Mouse (Mus musculus) kidney, embryonic 14.5 days (tissue): ENCODE data around the gene Dtx2. TPM values are rescaled to one million over a fixed set of nuclear protein-coding genes. Genes with fewer than 3 reads are reported as not detected.

Source experiments
- ATAC-seq: fragments of 200-750 bp; cut with Nextera tagmentation; 2 replicates; pipeline ENCODE4 v1.8.0; 2017; ENCODE audit warnings: moderate number of reproducible peaks, mild to moderate bottlenecking, moderate TSS enrichment, moderate library complexity; ENCODE audit not compliant: low FRiP score, low TSS enrichment
- H3K27ac ChIP-seq: fragments of 300-500 bp; sonication (generic); 2 replicates; pipeline ENCODE4 v1.5.1; 2014; ENCODE audit warnings: low read depth, mild to moderate bottlenecking, low read length, moderate library complexity, mixed read lengths
- H3K27me3 ChIP-seq: fragments of 300-500 bp; sonication (generic); 2 replicates; pipeline ENCODE4 v1.6.1; 2014; ENCODE audit warnings: mild to moderate bottlenecking, low read length; ENCODE audit not compliant: control insufficient read depth, insufficient read depth
- H3K36me3 ChIP-seq: fragments of 300-500 bp; sonication (generic); 2 replicates; pipeline ENCODE4 v1.6.1; 2014; ENCODE audit warnings: low read length, mixed read lengths; ENCODE audit not compliant: control insufficient read depth, insufficient read depth
- H3K4me1 ChIP-seq: fragments of 300-500 bp; sonication (generic); 2 replicates; pipeline ENCODE4 v1.6.1; 2014; ENCODE audit warnings: low read length, mixed read lengths; ENCODE audit not compliant: control insufficient read depth, insufficient read depth
- H3K4me2 ChIP-seq: fragments of 300-500 bp; sonication (generic); replicated peaks from 2 replicates; pipeline ENCODE4 v1.6.1; 2014; ENCODE audit warnings: low read depth, mild to moderate bottlenecking, low read length
- H3K4me3 ChIP-seq: fragments of 300-500 bp; sonication (generic); 2 replicates; pipeline ENCODE4 v1.5.1; 2014; ENCODE audit warnings: mild to moderate bottlenecking, low read length
- H3K9ac ChIP-seq: fragments of 300-500 bp; sonication (generic); 2 replicates; pipeline ENCODE4 v1.6.1; 2014; ENCODE audit warnings: low read depth, mild to moderate bottlenecking, low read length, moderate library complexity
- H3K9me3 ChIP-seq: fragments of 300-500 bp; sonication (generic); 2 replicates; pipeline ENCODE4 v1.6.1; 2016; ENCODE audit warnings: low read length; ENCODE audit not compliant: control insufficient read depth
- WGBS: fragments of 180-500 bp; shearing (Covaris S2); extraction: QIAGEN DNeasy Blood & Tissue Kit; methylation state at CpG from one replicate; pipeline ENCODE4 v1.1.7; 2014; 5-methylcytosine and 5-hydroxymethylcytosine counted together
- polyA plus RNA-seq: library from polyadenylated mRNA; unstranded; fragments of >200 nt; fragmentation: Nextera tagmentation; extraction: Ambion mirVana; gene quantifications from 2 replicates; pipeline ENCODE4 v1.2.1, GENCODE M21; 2014

The Dtx2 gene
- polyA plus RNA-seq, 1 experiment from 2014 or later: 26.6 TPM

DNA sequence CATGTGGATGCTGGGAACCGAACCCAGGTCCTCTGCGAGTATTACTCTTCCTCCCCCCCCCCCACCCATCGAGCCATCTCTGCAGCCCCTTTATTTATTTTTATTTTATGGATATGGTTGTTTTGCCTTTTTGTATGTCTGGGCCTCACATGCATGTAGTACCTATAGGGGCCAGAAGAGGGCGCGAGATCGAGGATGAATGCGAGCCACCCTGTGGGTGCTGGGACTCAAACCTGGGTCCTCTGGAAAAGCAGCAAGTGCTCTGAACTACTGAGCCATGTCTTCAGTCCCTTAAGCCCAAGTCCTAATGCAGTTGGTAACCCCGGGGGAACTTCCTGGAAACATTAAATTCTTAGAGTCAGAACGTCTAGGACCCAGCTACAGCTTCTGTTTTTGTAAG lies 27.7 kb upstream of the Dtx2 start:
- 63% methylated on average over 9 of the region's 9 CpGs for WGBS
- Histone ChIP-seq H3K9me3 (no peaks in the 10 kb centered on the region), H3K4me3 (no peak overlapping the region), H3K27me3 (no peaks in the 10 kb centered on the region), H3K4me1 (peaks cover 10% of the 10 kb centered on the region), H3K27ac (no peak overlapping the region), H3K4me2 (no peak overlapping the region), H3K36me3 (no peaks in the 10 kb centered on the region), H3K9ac (no peak overlapping the region)
- no peak for ATAC-seq

DNA sequence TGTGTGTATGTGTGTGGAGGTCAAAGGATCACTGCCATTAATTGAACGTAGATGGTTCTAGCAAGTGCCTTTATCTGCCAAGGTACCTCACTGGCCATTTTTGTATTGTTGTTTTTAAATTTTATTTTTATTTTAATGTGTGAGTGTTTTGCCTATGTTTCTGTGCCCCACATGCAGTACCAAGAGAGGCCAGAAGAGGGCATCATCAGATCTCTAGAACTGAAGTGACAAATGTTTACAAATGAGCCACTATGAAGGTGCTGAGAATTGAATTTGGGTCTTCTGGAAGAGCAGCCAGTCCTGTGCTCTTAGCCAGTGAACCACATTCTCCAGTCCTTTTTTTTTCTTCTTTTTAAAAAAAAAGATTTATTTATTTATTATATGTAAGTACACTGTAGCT lies 25.8 kb upstream of the Dtx2 start:
- no peak for ATAC-seq
- H3K4me1 ChIP-seq: peaks cover 10% of the 10 kb centered on the region
- no peaks in the 10 kb centered on the region for H3K9me3 ChIP-seq
- H3K4me3 ChIP-seq: no peak overlapping the region
- no peak overlapping the region for H3K9ac ChIP-seq
- no peak overlapping the region for H3K4me2 ChIP-seq
- H3K36me3 ChIP-seq: no peaks in the 10 kb centered on the region
- WGBS: 82% methylated on average over 1 of the region's 1 CpGs
- no peak overlapping the region for H3K27ac ChIP-seq
- no peaks in the 10 kb centered on the region for H3K27me3 ChIP-seq

DNA sequence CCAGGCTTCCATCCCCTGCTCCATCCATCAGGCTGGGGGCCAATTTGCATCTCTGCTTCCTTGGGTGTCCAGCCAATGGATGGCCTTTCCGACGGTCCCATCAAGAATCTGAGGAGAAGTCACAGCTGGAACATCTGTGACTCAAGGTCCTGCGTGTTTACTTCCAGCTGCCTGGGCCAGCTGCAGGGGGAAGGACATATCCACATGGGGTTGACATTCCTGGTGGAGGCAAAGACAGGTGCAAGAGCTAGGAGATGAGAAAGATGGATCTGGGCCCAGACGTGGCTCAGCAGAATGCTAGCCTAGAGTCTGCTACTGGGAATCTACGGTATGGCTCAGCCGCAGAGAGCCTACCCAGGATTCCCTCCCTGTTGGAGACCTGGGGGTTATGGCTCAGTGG lies 24.4 kb upstream of the Dtx2 start:
- Histone ChIP-seq H3K4me1 (peaks cover 6% of the 10 kb centered on the region), H3K9ac (no peak overlapping the region), H3K4me3 (no peak overlapping the region), H3K9me3 (no peaks in the 10 kb centered on the region), H3K4me2 (no peak overlapping the region), H3K36me3 (no peaks in the 10 kb centered on the region), H3K27ac (no peak overlapping the region), H3K27me3 (no peaks in the 10 kb centered on the region)
- WGBS: 74% methylated on average over 6 of the region's 6 CpGs
- no peak for ATAC-seq

GRCm38 (mm10) chr5:135971876-135972275 lies 22.7 kb upstream of the Dtx2 start:
- no peak overlapping the region for H3K9ac ChIP-seq
- H3K9me3 ChIP-seq: no peaks in the 10 kb centered on the region
- H3K27ac ChIP-seq: no peak overlapping the region
- 86% methylated on average over 7 of the region's 7 CpGs for WGBS
- H3K4me3 ChIP-seq: no peak overlapping the region
- no peaks in the 10 kb centered on the region for H3K27me3 ChIP-seq
- no peaks in the 10 kb centered on the region for H3K4me1 ChIP-seq
- no peak for ATAC-seq
- H3K36me3 ChIP-seq: no peaks in the 10 kb centered on the region
- no peak overlapping the region for H3K4me2 ChIP-seq

GRCm38 (mm10) chr5:135974365-135974764 lies 20.2 kb upstream of the Dtx2 start, which contains the start of gene Ssc4d:
Gene Ssc4d, minus strand, starts transcription at chr5:135974531.
- H3K4me3 ChIP-seq: peak within 1 kb of the TSS; percentile 28
- no peaks in the 10 kb centered on the region for H3K27me3 ChIP-seq
- peak within 1 kb of the TSS; percentile 34; the same call in 1 of the 2 replicates for H3K9ac ChIP-seq
- no peaks in the 10 kb centered on the region for H3K4me1 ChIP-seq
- no peaks in the 10 kb centered on the region for H3K36me3 ChIP-seq
- 8% methylated on average over 9 of the region's 9 CpGs for WGBS
- peak; percentile 54; the same call in 1 of the 2 replicates for ATAC-seq
- H3K27ac ChIP-seq: no peak within 1 kb of the TSS
- peak within 1 kb of the TSS; percentile 37 for H3K4me2 ChIP-seq
- H3K9me3 ChIP-seq: no peaks in the 10 kb centered on the region

DNA sequence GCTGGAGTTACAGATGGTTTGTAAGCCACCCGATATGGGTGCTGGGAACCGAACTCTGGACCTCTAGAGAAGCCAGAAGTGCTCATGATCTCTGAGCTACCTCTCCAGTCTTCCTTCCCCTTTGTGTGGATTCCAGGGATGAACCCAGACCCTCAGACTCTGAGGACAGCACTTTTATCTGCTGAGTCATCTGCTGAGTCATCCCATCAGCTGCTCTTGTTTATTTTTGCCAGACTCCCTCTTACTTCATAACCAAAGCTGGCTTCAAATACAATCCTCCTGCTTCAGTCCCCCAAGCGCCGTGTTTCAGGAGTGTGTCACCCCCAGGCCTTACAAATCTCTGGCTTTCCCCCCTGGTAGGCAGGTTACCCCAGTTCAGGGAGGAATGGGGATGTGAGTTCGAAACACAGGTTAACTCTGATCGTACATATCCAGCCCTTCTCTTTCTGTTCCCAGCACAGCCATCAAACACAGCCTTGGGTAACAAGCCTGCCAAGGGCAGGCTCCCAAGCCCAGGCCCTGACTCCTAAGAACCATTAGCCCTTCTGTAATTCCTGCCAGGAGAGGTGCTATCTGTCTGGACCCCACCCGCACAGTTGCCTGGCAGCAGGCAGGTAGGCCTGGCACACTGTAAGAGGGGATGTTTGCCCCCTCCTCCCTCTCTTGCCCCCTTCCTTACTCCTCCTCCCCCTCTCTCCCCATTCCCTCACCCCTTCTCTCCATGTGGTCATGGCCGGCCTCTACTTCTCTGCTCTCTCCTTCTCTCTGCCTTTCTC lies 18.5 kb upstream of the Dtx2 start:
- no peaks in the 10 kb centered on the region for H3K4me1 ChIP-seq
- H3K36me3 ChIP-seq: no peaks in the 10 kb centered on the region
- no peak overlapping the region for H3K9ac ChIP-seq
- H3K9me3 ChIP-seq: no peaks in the 10 kb centered on the region
- 96% methylated on average over 8 of the region's 8 CpGs for WGBS
- no peak overlapping the region for H3K4me3 ChIP-seq
- no peak overlapping the region for H3K4me2 ChIP-seq
- H3K27ac ChIP-seq: no peak overlapping the region
- no peak for ATAC-seq
- H3K27me3 ChIP-seq: no peaks in the 10 kb centered on the region

GRCm38 (mm10) chr5:135979381-135979780 lies 15.2 kb upstream of the Dtx2 start:
- Histone ChIP-seq H3K36me3 (no peaks in the 10 kb centered on the region), H3K9ac (no peak overlapping the region), H3K9me3 (no peaks in the 10 kb centered on the region), H3K27ac (no peak overlapping the region), H3K4me2 (no peak overlapping the region), H3K27me3 (no peaks in the 10 kb centered on the region), H3K4me3 (no peak overlapping the region), H3K4me1 (no peaks in the 10 kb centered on the region)
- 86% methylated on average over 5 of the region's 5 CpGs for WGBS
- ATAC-seq: no peak

GRCm38 (mm10) chr5:135979904-135980303 lies 14.7 kb upstream of the Dtx2 start, which contains the start of gene Zp3:
Gene Zp3, plus strand, starts transcription at chr5:135980099.
- no peak within 1 kb of the TSS for H3K9ac ChIP-seq
- no peaks in the 10 kb centered on the region for H3K4me1 ChIP-seq
- H3K9me3 ChIP-seq: no peaks in the 10 kb centered on the region
- no peaks in the 10 kb centered on the region for H3K27me3 ChIP-seq
- no peak within 1 kb of the TSS for H3K27ac ChIP-seq
- H3K4me2 ChIP-seq: no peak within 1 kb of the TSS
- no peak within 1 kb of the TSS for H3K4me3 ChIP-seq
- no peak for ATAC-seq
- H3K36me3 ChIP-seq: no peaks in the 10 kb centered on the region
- WGBS: 70% methylated on average over 8 of the region's 8 CpGs

GRCm38 (mm10) chr5:135982398-135982797 lies 12.2 kb upstream of the Dtx2 start:
- peak; percentile 63; the same call in 1 of the 2 replicates for ATAC-seq
- Histone ChIP-seq H3K36me3 (no peaks in the 10 kb centered on the region), H3K4me2 (no peak overlapping the region), H3K9me3 (no peaks in the 10 kb centered on the region), H3K9ac (no peak overlapping the region), H3K27me3 (no peaks in the 10 kb centered on the region), H3K27ac (no peak overlapping the region), H3K4me1 (no peaks in the 10 kb centered on the region), H3K4me3 (no peak overlapping the region)
- WGBS: 40% methylated on average over 6 of the region's 6 CpGs
